ENCODE assay signal across 8 mouse cellular contexts in the genomic region with DNA sequence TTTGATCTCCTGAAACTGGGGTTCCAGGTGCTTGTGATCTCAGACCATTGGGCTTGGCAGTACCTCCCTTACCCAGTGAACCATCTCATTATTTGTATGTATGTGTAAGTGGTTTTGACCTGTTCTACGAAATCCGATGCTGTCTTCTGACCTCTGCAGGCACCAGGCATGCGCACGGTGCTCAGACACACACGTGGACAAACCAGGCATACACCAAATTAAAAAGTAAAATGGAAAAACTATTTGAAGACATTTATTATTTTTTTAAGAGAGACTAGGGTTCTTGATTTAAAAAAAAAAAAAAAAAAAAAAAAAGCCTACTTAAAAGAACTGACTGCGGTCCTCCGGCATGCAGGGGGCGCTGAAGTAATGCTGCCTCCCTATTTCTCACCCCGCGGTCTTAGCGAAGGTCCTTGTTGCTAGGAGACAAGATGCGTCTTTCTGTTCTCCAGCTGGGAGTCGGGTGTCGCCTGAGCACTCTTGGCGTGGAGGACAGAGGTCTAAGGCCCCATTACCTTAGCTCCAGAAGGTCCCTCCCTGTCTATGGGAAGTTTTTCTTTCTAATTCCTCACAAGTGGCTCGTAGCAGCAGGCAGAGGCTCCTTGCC. TPM values are rescaled to one million over a fixed set of nuclear protein-coding genes. Genes with fewer than 3 reads are reported as not detected.
DNase-seq lines count a peak whose midpoint lies in the region; ATAC-seq and TF ChIP-seq lines count a peak whose summit lies in the region.

Ccdc65 (plus strand) TSS at position 442 of the 607 bp plus-strand sequence.

- no peaks in the 10 kb centered on the region for H3K9me3 ChIP-seq in ES-Bruce4 (replicated peaks; ENCODE audit: control insufficient read depth, insufficient read depth, low read length, poor library complexity, severe bottlenecking)
- H3K9me3 ChIP-seq in forebrain, embryonic 14.5 days (replicated peaks; ENCODE audit: control insufficient read depth, low read length), result no peaks in the 10 kb centered on the region
- no peaks in the 10 kb centered on the region for H3K9me3 ChIP-seq in liver, embryonic 16.5 days (replicated peaks; ENCODE audit: control insufficient read depth, low read length)
- H3K9me3 ChIP-seq in neural tube, embryonic 12.5 days, result no peaks in the 10 kb centered on the region
- no peaks in the 10 kb centered on the region for H3K9me3 ChIP-seq in stomach, postnatal 0 days (ENCODE audit: control insufficient read depth, low read length)

- no peak within 1 kb of the TSS for H3K9ac ChIP-seq in ES-Bruce4 (ENCODE audit: low read depth, poor library complexity, severe bottlenecking)
- 0 out of 2 replicates have a peak within 1 kb of the TSS, but pooled peaks have one; percentile 13 for H3K9ac ChIP-seq in forebrain, embryonic 14.5 days (ENCODE audit: low read length)
- no peak within 1 kb of the TSS for H3K9ac ChIP-seq in liver, embryonic 16.5 days (ENCODE audit: low read depth, low read length)
- H3K9ac ChIP-seq in neural tube, embryonic 12.5 days, result no peak within 1 kb of the TSS
- 0 out of 2 replicates have a peak within 1 kb of the TSS, but pooled peaks have one; percentile 38 for H3K9ac ChIP-seq in stomach, postnatal 0 days (ENCODE audit: low read length)

- no peak for TF ChIP-seq EP300 in ES-Bruce4 (IDR thresholded peaks at IDR 0.05; ENCODE audit: insufficient read depth, low read depth, low read length)
- TF ChIP-seq EP300 in stomach, postnatal 0 days (optimal IDR thresholded peaks at IDR 0.05), result no peak

- TF ChIP-seq POLR2A in ES-Bruce4 (IDR thresholded peaks at IDR 0.05; ENCODE audit: insufficient read depth, low read length), result no peak

- TF ChIP-seq CTCF in ES-Bruce4 (IDR thresholded peaks at IDR 0.05; ENCODE audit: low read depth, low read length), result peak; percentile 69
- TF ChIP-seq CTCF in stomach, postnatal 0 days (IDR thresholded peaks at IDR 0.05; ENCODE audit: low read depth), result peak; percentile 87

- WGBS in forebrain, embryonic 14.5 days, result 22% methylated on average over 16 of the region's 16 CpGs
- WGBS in large intestine, adult 2 months, result 17% methylated on average over 16 of the region's 16 CpGs
- 17% methylated on average over 16 of the region's 16 CpGs for WGBS in liver, embryonic 16.5 days (ENCODE audit: insufficient replicate concordance)
- 19% methylated on average over 16 of the region's 16 CpGs for WGBS in neural tube, embryonic 12.5 days
- 21% methylated on average over 16 of the region's 16 CpGs for WGBS in stomach, postnatal 0 days

- intact Hi-C loops in heart, postnatal 14 days (cut with DNase I), result loop anchor here (5.0 to 10.0 kb wide), 2 partner anchors 77 to 94 kb away; partner anchors contain the start of gene Wnt1

- no peaks in the 10 kb centered on the region for H3K27me3 ChIP-seq in ES-Bruce4 (ENCODE audit: control insufficient read depth, insufficient read depth, low read length, poor library complexity, severe bottlenecking)
- 0 out of 2 replicates have a peak, but pooled peaks cover 3% of the 10 kb centered on the region for H3K27me3 ChIP-seq in forebrain, embryonic 14.5 days (replicated peaks; ENCODE audit: control insufficient read depth, insufficient read depth, low read length)
- H3K27me3 ChIP-seq in liver, embryonic 16.5 days (ENCODE audit: control insufficient read depth, insufficient read depth, low read depth, low read length), result peaks cover 5% of the 10 kb centered on the region; the same call in 1 of the 2 replicates
- peaks cover 4% of the 10 kb centered on the region; the same call in 1 of the 2 replicates for H3K27me3 ChIP-seq in neural tube, embryonic 12.5 days (replicated peaks)
- H3K27me3 ChIP-seq in stomach, postnatal 0 days (ENCODE audit: control insufficient read depth, insufficient read depth, low read length), result no peaks in the 10 kb centered on the region

- DNase-seq in c-Kit-positive CD71-positive TER-119-negative erythroid progenitor cells, embryonic 14.5 days (ENCODE audit: low read depth), result peak; percentile 84
- peak; percentile 88 for DNase-seq in forebrain, embryonic 14.5 days (ENCODE audit: low spot score)
- peak; percentile 81 to 88 for DNase-seq in heart, postnatal 14 days
- DNase-seq in large intestine, adult 2 months (ENCODE audit: low read depth, low spot score), result peak; percentile 80
- DNase-seq in stomach, postnatal 0 days (ENCODE audit: low spot score), result peak; percentile 88

- H3K27ac ChIP-seq in ES-Bruce4 (ENCODE audit: insufficient read depth, low read length), result no peak within 1 kb of the TSS
- H3K27ac ChIP-seq in forebrain, embryonic 14.5 days (ENCODE audit: low read depth, low read length), result no peak within 1 kb of the TSS
- no peak within 1 kb of the TSS for H3K27ac ChIP-seq in liver, embryonic 16.5 days (ENCODE audit: low read length)
- H3K27ac ChIP-seq in neural tube, embryonic 12.5 days, result no peak within 1 kb of the TSS
- H3K27ac ChIP-seq in stomach, postnatal 0 days (replicated peaks), result no peak within 1 kb of the TSS

- H3K4me1 ChIP-seq in ES-Bruce4 (ENCODE audit: control insufficient read depth, insufficient read depth, low read length), result no peaks in the 10 kb centered on the region
- no peaks in the 10 kb centered on the region for H3K4me1 ChIP-seq in forebrain, embryonic 14.5 days (ENCODE audit: control insufficient read depth, insufficient read depth, low read length)
- no peaks in the 10 kb centered on the region for H3K4me1 ChIP-seq in liver, embryonic 16.5 days (ENCODE audit: control insufficient read depth, low read depth, low read length)
- no peaks in the 10 kb centered on the region for H3K4me1 ChIP-seq in neural tube, embryonic 12.5 days
- H3K4me1 ChIP-seq in stomach, postnatal 0 days (replicated peaks; ENCODE audit: control insufficient read depth, insufficient read depth), result no peaks in the 10 kb centered on the region

- ATAC-seq in forebrain, embryonic 14.5 days, result 0 out of 2 replicates have a peak, but pooled peaks have one; percentile 48
- ATAC-seq in liver, embryonic 16.5 days (ENCODE audit: low read depth), result no peak
- ATAC-seq in neural tube, embryonic 12.5 days (ENCODE audit: low FRiP score, low read depth), result no peak
- ATAC-seq in stomach, postnatal 0 days (ENCODE audit: low FRiP score, low TSS enrichment), result peak; percentile 86

- H3K4me2 ChIP-seq in forebrain, embryonic 14.5 days (ENCODE audit: low read length), result peak within 1 kb of the TSS; percentile 48
- peak within 1 kb of the TSS; percentile 51 for H3K4me2 ChIP-seq in liver, embryonic 16.5 days (ENCODE audit: low read depth, low read length)
- peak within 1 kb of the TSS; percentile 61 for H3K4me2 ChIP-seq in neural tube, embryonic 12.5 days (replicated peaks)
- peak within 1 kb of the TSS; percentile 51 for H3K4me2 ChIP-seq in stomach, postnatal 0 days (replicated peaks; ENCODE audit: low read depth)

- no peaks in the 10 kb centered on the region for H3K36me3 ChIP-seq in ES-Bruce4 (ENCODE audit: control insufficient read depth, insufficient read depth, low read length, poor library complexity, severe bottlenecking)
- no peaks in the 10 kb centered on the region for H3K36me3 ChIP-seq in forebrain, embryonic 14.5 days (ENCODE audit: control insufficient read depth, insufficient read depth, low read length)
- no peaks in the 10 kb centered on the region for H3K36me3 ChIP-seq in liver, embryonic 16.5 days (ENCODE audit: control insufficient read depth, insufficient read depth)
- H3K36me3 ChIP-seq in neural tube, embryonic 12.5 days, result no peaks in the 10 kb centered on the region
- H3K36me3 ChIP-seq in stomach, postnatal 0 days (ENCODE audit: control insufficient read depth, insufficient read depth, low read length), result no peaks in the 10 kb centered on the region

- peak within 1 kb of the TSS; percentile 25; the same call in 1 of the 2 replicates for H3K4me3 ChIP-seq in ES-Bruce4 (ENCODE audit: low read depth, low read length)
- H3K4me3 ChIP-seq in forebrain, embryonic 14.5 days (ENCODE audit: low read depth, low read length), result peak within 1 kb of the TSS; percentile 20
- H3K4me3 ChIP-seq in liver, embryonic 16.5 days (ENCODE audit: low read depth, low read length), result peak within 1 kb of the TSS; percentile 37
- H3K4me3 ChIP-seq in neural tube, embryonic 12.5 days, result peak within 1 kb of the TSS; percentile 31
- H3K4me3 ChIP-seq in stomach, postnatal 0 days (ENCODE audit: low read depth, low read length), result peak within 1 kb of the TSS; percentile 33

RNA-seq across cellular contexts. Expression of gene Ccdc65, which starts in this region (rescaled TPM):
- polyA plus RNA-seq in ES-Bruce4 (2011; ENCODE audit: insufficient read depth, insufficient read length, low read depth, missing spikeins), result 0.85 TPM in 1 of 2 replicates, not detected in the other
- 3.2 and 3.3 TPM in 2 replicates for polyA plus RNA-seq in forebrain, embryonic 14.5 days (2014; fragmentation: Nextera tagmentation; extraction: Ambion mirVana)
- under 1 TPM; 0.29 to 0.72 TPM for total RNA-seq in heart, postnatal 14 days (2021)
- polyA plus RNA-seq in large intestine, adult 2 months (2012; rRNA removed), result 0.27 and 0.32 TPM in 2 replicates
- polyA plus RNA-seq in liver, embryonic 16.5 days (2015; fragmentation: Nextera tagmentation; extraction: Ambion mirVana), result not detected in 2 replicates
- 2.1 and 2.3 TPM in 2 replicates for polyA plus RNA-seq in neural tube, embryonic 12.5 days (2016; fragmentation: Nextera tagmentation; extraction: Ambion mirVana)
- polyA plus RNA-seq in stomach, postnatal 0 days (2015; fragmentation: Nextera tagmentation; extraction: Ambion mirVana), result 0.70 and 0.76 TPM in 2 replicates

Comparison
In these comparisons a context has a peak if more than half of its experiments do, and no peak if none do; other contexts are left out.
1. Peak in DNase-seq in heart, postnatal 14 days; RNA of the gene not detected or under 1 TPM.
2. Peak in DNase-seq in large intestine, adult 2 months; RNA of the gene not detected or under 1 TPM.
3. Peak in DNase-seq, ATAC-seq, H3K4me3 ChIP-seq, H3K9ac ChIP-seq and H3K4me2 ChIP-seq in stomach, postnatal 0 days; RNA of the gene not detected or under 1 TPM.